Mouse (Mus musculus): ENCODE results near the gene Tango6. TPM values are rescaled to one million over a fixed set of nuclear protein-coding genes. Genes with fewer than 3 reads are reported as not detected.

Tango6 gene
- total and polyA plus RNA-seq, 3 experiments, result 2.9 to 6.4 (median 4.5) TPM

DNA sequence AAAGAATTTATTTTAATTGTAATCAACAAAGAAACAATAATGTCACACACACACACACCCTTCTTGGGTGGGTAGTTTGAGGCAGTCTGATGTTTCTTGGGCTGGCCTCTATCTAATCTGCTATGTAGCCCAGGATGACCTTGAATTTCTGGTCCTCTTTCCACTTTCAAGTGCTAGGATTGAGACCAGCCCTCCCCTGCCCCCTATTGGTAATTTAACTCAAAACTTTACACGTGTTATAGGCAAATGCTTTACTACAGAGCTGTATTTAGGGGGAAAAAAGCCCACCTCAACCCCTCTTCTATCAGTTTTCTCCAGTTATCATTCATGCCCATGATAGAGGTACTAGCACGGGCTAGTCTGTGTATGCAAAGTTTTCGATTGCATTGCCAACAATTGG lies 37.9 kb upstream of the Tango6 start:
- in situ Hi-C loops (cut with MboI; ENCODE audit: low pct_ligation_motif_present, low pct_unique_long_range_greater_than_20kb, low sequenced_read_pairs) (loop anchor here (5.0 kb wide), 1 partner anchor 83 kb away; no protein-coding TSS in a partner anchor), dilution Hi-C loops (cut with MboI; ENCODE audit: extremely low pct_ligation_motif_present, extremely low pct_unique_long_range_greater_than_20kb, low sequenced_read_pairs) (no loop called here)
- H3K27me3 ChIP-seq (replicated peaks), result no peaks in the 10 kb centered on the region
- H3K9me3 ChIP-seq (replicated peaks; ENCODE audit: low read length), result no peaks in the 10 kb centered on the region
- H3K36me3 ChIP-seq (replicated peaks in 1 of 2; ENCODE audit: control insufficient read depth in 1 of 2, insufficient read depth in 1 of 2, low read length in 1 of 2), result no peaks in the 10 kb centered on the region
- H3K4me1 ChIP-seq (ENCODE audit: control insufficient read depth in 1 of 2, insufficient read depth in 2 of 2), result peaks cover 0 to 27% of the 10 kb centered on the region in 2 experiments; a peak in 2 of 4 replicates
- DNase-seq (ENCODE audit: extremely low read depth), result peak; percentile 11
- no peak overlapping the region for H3K9ac ChIP-seq (ENCODE audit: insufficient read depth, low read depth)
- no peak overlapping the region for H3K27ac ChIP-seq (ENCODE audit: insufficient read depth, low read depth)
- no peak overlapping the region for H3K4me2 ChIP-seq (ENCODE audit: insufficient read depth, low read depth, poor library complexity, severe bottlenecking)
- no peaks in the 10 kb centered on the region for H3K79me2 ChIP-seq (replicated peaks; ENCODE audit: control insufficient read depth, extremely low read depth, insufficient read depth, poor library complexity, severe bottlenecking)
- no peak overlapping the region for H3K4me3 ChIP-seq (replicated peaks in 1 of 3; ENCODE audit: low read depth in 2 of 3, low read length in 2 of 3, poor library complexity in 1 of 3)
- TF ChIP-seq SMC3 (IDR thresholded peaks at IDR 0.05; ENCODE audit: low read depth, low read length), result 0 out of 2 replicates have a peak, but pooled peaks have one; percentile 21
- TF ChIP-seq RAD21 (IDR thresholded peaks at IDR 0.05; ENCODE audit: low read depth, low read length), result peak; percentile 42
- TF ChIP-seq MYC (IDR thresholded peaks at IDR 0.05; ENCODE audit: low read depth, low read length), result no peak
- peak in 1 of 2 experiments; percentile 55; a peak in 2 of 4 replicates for TF ChIP-seq CTCF (conservative IDR thresholded peaks at IDR 0.05 in 1 of 2, IDR thresholded peaks at IDR 0.05 in 1 of 2; ENCODE audit: low read depth in 2 of 2, low read length in 2 of 2)

DNA sequence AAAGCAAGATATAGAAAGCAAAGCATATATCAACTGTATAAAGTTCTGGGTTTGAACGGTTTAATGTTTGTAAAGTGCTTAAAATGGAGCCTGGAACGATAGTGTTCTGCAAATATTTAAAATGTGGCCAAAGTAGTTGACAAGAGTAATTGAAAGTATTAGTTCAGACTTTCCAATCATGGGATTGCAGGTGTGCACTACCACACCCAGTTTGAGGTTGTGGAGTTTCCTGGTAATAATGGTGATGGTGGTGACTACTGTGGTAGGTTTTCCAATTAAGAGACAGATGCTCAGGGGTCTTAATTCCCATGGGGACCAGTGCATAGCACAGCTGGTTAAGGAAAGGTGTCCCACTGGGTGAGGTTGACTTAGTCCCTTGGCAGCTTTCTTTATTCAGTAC lies 36.7 kb upstream of the Tango6 start:
- H3K36me3 ChIP-seq (replicated peaks in 1 of 2; ENCODE audit: control insufficient read depth in 1 of 2, insufficient read depth in 1 of 2, low read length in 1 of 2), result no peaks in the 10 kb centered on the region
- H3K4me3 ChIP-seq (replicated peaks in 1 of 3; ENCODE audit: low read depth in 2 of 3, low read length in 2 of 3, poor library complexity in 1 of 3), result no peak overlapping the region
- H3K9me3 ChIP-seq (replicated peaks; ENCODE audit: low read length), result no peaks in the 10 kb centered on the region
- in situ Hi-C loops (cut with MboI; ENCODE audit: low pct_ligation_motif_present, low pct_unique_long_range_greater_than_20kb, low sequenced_read_pairs) (no loop called here), dilution Hi-C loops (cut with MboI; ENCODE audit: extremely low pct_ligation_motif_present, extremely low pct_unique_long_range_greater_than_20kb, low sequenced_read_pairs) (no loop called here)
- H3K9ac ChIP-seq (ENCODE audit: insufficient read depth, low read depth), result no peak overlapping the region
- H3K4me1 ChIP-seq (ENCODE audit: control insufficient read depth in 1 of 2, insufficient read depth in 2 of 2), result peaks cover 0 to 33% of the 10 kb centered on the region in 2 experiments; a peak in 2 of 4 replicates
- H3K4me2 ChIP-seq (ENCODE audit: insufficient read depth, low read depth, poor library complexity, severe bottlenecking), result no peak overlapping the region
- H3K79me2 ChIP-seq (replicated peaks; ENCODE audit: control insufficient read depth, extremely low read depth, insufficient read depth, poor library complexity, severe bottlenecking), result no peaks in the 10 kb centered on the region
- no peak overlapping the region for H3K27ac ChIP-seq (ENCODE audit: insufficient read depth, low read depth)
- TF ChIP-seq GABPA (IDR thresholded peaks at IDR 0.05; ENCODE audit: insufficient replicate concordance, low read depth, low read length) (no peak), EP300 (IDR thresholded peaks at IDR 0.05; ENCODE audit: low read length) (0 out of 2 replicates have a peak, but pooled peaks have one; percentile 28), TCF12 (IDR thresholded peaks at IDR 0.05; ENCODE audit: low read depth, low read length) (0 out of 2 replicates have a peak, but pooled peaks have one; percentile 19)
- no peaks in the 10 kb centered on the region for H3K27me3 ChIP-seq (replicated peaks)
- peak; percentile 6 for DNase-seq (ENCODE audit: extremely low read depth)

DNA sequence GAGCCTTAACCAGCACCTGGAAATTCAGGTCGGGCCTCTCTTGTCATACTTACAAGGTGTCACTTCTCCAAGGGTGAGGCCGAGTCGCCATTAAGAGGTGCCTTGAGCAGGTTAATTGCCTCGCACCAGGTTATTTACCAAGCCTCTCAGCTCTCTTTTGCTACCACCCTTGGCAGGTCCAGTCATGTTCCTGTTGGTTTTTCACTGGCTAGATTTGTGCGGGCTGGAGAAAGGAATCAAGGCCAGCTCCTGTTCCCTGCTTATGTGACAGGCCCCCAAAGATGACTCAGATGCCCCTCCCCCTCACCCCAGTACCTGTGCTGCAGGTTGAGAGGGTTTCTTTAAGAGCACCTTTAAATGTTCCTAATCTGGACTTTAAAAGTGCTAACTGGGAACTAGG lies 36.1 kb upstream of the Tango6 start:
- Histone ChIP-seq H3K9me3 (replicated peaks; ENCODE audit: low read length) (no peaks in the 10 kb centered on the region), H3K9ac (ENCODE audit: insufficient read depth, low read depth) (no peak overlapping the region), H3K27ac (ENCODE audit: insufficient read depth, low read depth) (no peak overlapping the region), H3K4me2 (ENCODE audit: insufficient read depth, low read depth, poor library complexity, severe bottlenecking) (no peak overlapping the region), H3K79me2 (replicated peaks; ENCODE audit: control insufficient read depth, extremely low read depth, insufficient read depth, poor library complexity, severe bottlenecking) (no peaks in the 10 kb centered on the region), H3K4me3 (replicated peaks in 1 of 3; ENCODE audit: low read depth in 2 of 3, low read length in 2 of 3, poor library complexity in 1 of 3) (no peak overlapping the region), H3K27me3 (replicated peaks) (no peaks in the 10 kb centered on the region), H3K36me3 (replicated peaks in 1 of 2; ENCODE audit: control insufficient read depth in 1 of 2, insufficient read depth in 1 of 2, low read length in 1 of 2) (no peaks in the 10 kb centered on the region), H3K4me1 (ENCODE audit: control insufficient read depth in 1 of 2, insufficient read depth in 2 of 2) (peaks cover 0 to 37% of the 10 kb centered on the region in 2 experiments; a peak in 2 of 4 replicates)
- in situ Hi-C loops (cut with MboI; ENCODE audit: low pct_ligation_motif_present, low pct_unique_long_range_greater_than_20kb, low sequenced_read_pairs) (no loop called here), dilution Hi-C loops (cut with MboI; ENCODE audit: extremely low pct_ligation_motif_present, extremely low pct_unique_long_range_greater_than_20kb, low sequenced_read_pairs) (no loop called here)
- DNase-seq (ENCODE audit: extremely low read depth), result no peak
- TF ChIP-seq SMC3 (IDR thresholded peaks at IDR 0.05; ENCODE audit: low read depth, low read length) (no peak), MAFK (IDR thresholded peaks at IDR 0.05; ENCODE audit: insufficient replicate concordance, low read length) (no peak), NELFE (IDR thresholded peaks at IDR 0.05; ENCODE audit: low read depth, low read length) (no peak)

Measured in CH12.LX (cell line).